Mouse (Mus musculus) forebrain, embryonic 15.5 days (tissue): ENCODE results near the gene Rreb1. TPM values are rescaled to one million over a fixed set of nuclear protein-coding genes. Genes with fewer than 3 reads are reported as not detected.

Source experiments
- ATAC-seq: fragments of 200-750 bp; cut with Nextera tagmentation; replicated peaks from 2 replicates; pipeline ENCODE4 v1.8.0; 2017; ENCODE audit warnings: mild to moderate bottlenecking, moderate TSS enrichment, moderate library complexity
- H3K27ac ChIP-seq: fragments of 300-500 bp; sonication (generic); replicated peaks from 2 replicates; pipeline ENCODE4 v1.5.1; 2015; ENCODE audit warnings: mild to moderate bottlenecking, inconsistent platforms
- H3K27me3 ChIP-seq: fragments of 300-500 bp; sonication (generic); 2 replicates; pipeline ENCODE4 v1.6.1; 2015; ENCODE audit warnings: inconsistent platforms
- H3K36me3 ChIP-seq: fragments of 300-500 bp; sonication (generic); 2 replicates; pipeline ENCODE4 v1.6.1; 2015; ENCODE audit warnings: mild to moderate bottlenecking, inconsistent platforms
- H3K4me1 ChIP-seq: fragments of 300-500 bp; sonication (generic); 2 replicates; pipeline ENCODE4 v1.6.1; 2015; ENCODE audit warnings: inconsistent platforms
- H3K4me2 ChIP-seq: fragments of 300-500 bp; sonication (generic); replicated peaks from 2 replicates; pipeline ENCODE4 v1.6.1; 2015; ENCODE audit warnings: mild to moderate bottlenecking, inconsistent platforms
- H3K4me3 ChIP-seq: fragments of 300-500 bp; sonication (generic); 2 replicates; pipeline ENCODE4 v1.5.1; 2015; ENCODE audit warnings: mild to moderate bottlenecking, inconsistent platforms
- H3K9ac ChIP-seq: fragments of 300-500 bp; sonication (generic); replicated peaks from 2 replicates; pipeline ENCODE4 v1.6.1; 2015; ENCODE audit warnings: mild to moderate bottlenecking, inconsistent platforms
- H3K9me3 ChIP-seq: fragments of 300-500 bp; sonication (generic); 2 replicates; pipeline ENCODE4 v1.6.1; 2016; ENCODE audit warnings: inconsistent platforms
- WGBS: fragments of 180-500 bp; shearing (Covaris S2); methylation state at CpG from one replicate; pipeline ENCODE4 v1.1.7; 2015; ENCODE audit warnings: mixed read lengths; 5-methylcytosine and 5-hydroxymethylcytosine counted together
- polyA plus RNA-seq: library from polyadenylated mRNA; unstranded; fragments of >200 nt; fragmentation: Nextera tagmentation; extraction: Ambion mirVana; gene quantifications from 2 replicates; pipeline ENCODE4 v1.2.1, GENCODE M21; 2015

Rreb1 gene
- polyA plus RNA-seq, 1 experiment from 2014 or later: 1.8 TPM

- H3K9me3 ChIP-seq: no peaks in the 10 kb centered on the region
- no peak overlapping the region for H3K4me3 ChIP-seq
- H3K27ac ChIP-seq: no peak overlapping the region
- no peak for ATAC-seq
- H3K36me3 ChIP-seq: no peaks in the 10 kb centered on the region
- 80% methylated on average over 3 of the region's 3 CpGs for WGBS
- no peaks in the 10 kb centered on the region for H3K27me3 ChIP-seq
- H3K4me2 ChIP-seq: no peak overlapping the region
- H3K4me1 ChIP-seq: peaks cover 4% of the 10 kb centered on the region; the same call in 1 of the 2 replicates
- no peak overlapping the region for H3K9ac ChIP-seq
These were observed 141.6 kb downstream of the Rreb1 start for GRCm38 (mm10) chr13:37919711-37920277.

GRCm38 (mm10) chr13:37920727-37921126 is 142.5 kb downstream of the Rreb1 start:
- H3K36me3 ChIP-seq: no peaks in the 10 kb centered on the region
- no peak overlapping the region for H3K27ac ChIP-seq
- no peak for ATAC-seq
- peaks cover 4% of the 10 kb centered on the region; the same call in 1 of the 2 replicates for H3K4me1 ChIP-seq
- 31% methylated on average over 2 of the region's 2 CpGs for WGBS
- H3K9ac ChIP-seq: no peak overlapping the region
- no peak overlapping the region for H3K4me3 ChIP-seq
- no peaks in the 10 kb centered on the region for H3K27me3 ChIP-seq
- no peak overlapping the region for H3K4me2 ChIP-seq
- H3K9me3 ChIP-seq: no peaks in the 10 kb centered on the region

- Histone ChIP-seq H3K36me3 (no peaks in the 10 kb centered on the region), H3K4me2 (no peak overlapping the region), H3K27ac (no peak overlapping the region), H3K4me1 (peaks cover 4% of the 10 kb centered on the region; the same call in 1 of the 2 replicates), H3K4me3 (no peak overlapping the region), H3K9me3 (no peaks in the 10 kb centered on the region), H3K27me3 (no peaks in the 10 kb centered on the region), H3K9ac (no peak overlapping the region)
- ATAC-seq: no peak
- WGBS: 82% methylated on average over 4 of the region's 4 CpGs
These were observed 144.9 kb downstream of the Rreb1 start for GRCm38 (mm10) chr13:37923091-37923490.

- Histone ChIP-seq H3K4me3 (no peak overlapping the region), H3K9me3 (no peaks in the 10 kb centered on the region), H3K4me1 (peaks cover 4% of the 10 kb centered on the region; the same call in 1 of the 2 replicates), H3K9ac (no peak overlapping the region), H3K27ac (no peak overlapping the region), H3K27me3 (no peaks in the 10 kb centered on the region), H3K4me2 (no peak overlapping the region), H3K36me3 (no peaks in the 10 kb centered on the region)
- WGBS: 82% methylated on average over 10 of the region's 10 CpGs
- ATAC-seq: no peak; the same call in 1 of the 2 replicates
These were observed 145.7 kb downstream of the Rreb1 start for GRCm38 (mm10) chr13:37923643-37924460.

GRCm38 (mm10) chr13:37924461-37924948 is 146.3 kb downstream of the Rreb1 start:
- Histone ChIP-seq H3K4me2 (no peak overlapping the region), H3K27me3 (no peaks in the 10 kb centered on the region), H3K36me3 (no peaks in the 10 kb centered on the region), H3K9ac (no peak overlapping the region), H3K9me3 (no peaks in the 10 kb centered on the region), H3K4me3 (no peak overlapping the region), H3K27ac (no peak overlapping the region), H3K4me1 (peaks cover 4% of the 10 kb centered on the region; the same call in 1 of the 2 replicates)
- no peak for ATAC-seq
- WGBS: 81% methylated on average over 4 of the region's 4 CpGs

- Histone ChIP-seq H3K9ac (no peak overlapping the region), H3K4me3 (no peak overlapping the region), H3K27me3 (no peaks in the 10 kb centered on the region), H3K9me3 (no peaks in the 10 kb centered on the region), H3K27ac (no peak overlapping the region), H3K4me2 (no peak overlapping the region), H3K4me1 (peaks cover 4% of the 10 kb centered on the region; the same call in 1 of the 2 replicates), H3K36me3 (no peaks in the 10 kb centered on the region)
- WGBS: 91% methylated on average over 3 of the region's 3 CpGs
- ATAC-seq: no peak
These were observed 148.2 kb downstream of the Rreb1 start for GRCm38 (mm10) chr13:37926394-37926793.

- ATAC-seq: no peak
- Histone ChIP-seq H3K9me3 (no peaks in the 10 kb centered on the region), H3K4me3 (no peak overlapping the region), H3K36me3 (no peaks in the 10 kb centered on the region), H3K4me2 (no peak overlapping the region), H3K27me3 (no peaks in the 10 kb centered on the region), H3K27ac (no peak overlapping the region), H3K4me1 (no peaks in the 10 kb centered on the region), H3K9ac (no peak overlapping the region)
- 94% methylated on average over 17 of the region's 17 CpGs for WGBS
These were observed 151.3 kb downstream of the Rreb1 start for GRCm38 (mm10) chr13:37929532-37929931.

GRCm38 (mm10) chr13:37930091-37930490 is 151.9 kb downstream of the Rreb1 start:
- Histone ChIP-seq H3K9me3 (no peaks in the 10 kb centered on the region), H3K9ac (no peak overlapping the region), H3K4me3 (no peak overlapping the region), H3K36me3 (no peaks in the 10 kb centered on the region), H3K4me2 (no peak overlapping the region), H3K27me3 (no peaks in the 10 kb centered on the region), H3K27ac (no peak overlapping the region), H3K4me1 (no peaks in the 10 kb centered on the region)
- no peak for ATAC-seq
- 89% methylated on average over 13 of the region's 13 CpGs for WGBS

- Histone ChIP-seq H3K27ac (no peak overlapping the region), H3K27me3 (no peaks in the 10 kb centered on the region), H3K9ac (no peak overlapping the region), H3K9me3 (no peaks in the 10 kb centered on the region), H3K36me3 (no peaks in the 10 kb centered on the region), H3K4me2 (no peak overlapping the region), H3K4me1 (no peaks in the 10 kb centered on the region), H3K4me3 (no peak overlapping the region)
- 91% methylated on average over 23 of the region's 23 CpGs for WGBS
- ATAC-seq: no peak
These were observed 152.4 kb downstream of the Rreb1 start for GRCm38 (mm10) chr13:37930621-37931020.

GRCm38 (mm10) chr13:37931210-37931922 is 153.2 kb downstream of the Rreb1 start:
- no peaks in the 10 kb centered on the region for H3K4me1 ChIP-seq
- no peak overlapping the region for H3K9ac ChIP-seq
- H3K36me3 ChIP-seq: no peaks in the 10 kb centered on the region
- H3K9me3 ChIP-seq: no peaks in the 10 kb centered on the region
- H3K27ac ChIP-seq: no peak overlapping the region
- 74% methylated on average over 27 of the region's 27 CpGs for WGBS
- H3K4me3 ChIP-seq: no peak overlapping the region
- no peak for ATAC-seq
- no peaks in the 10 kb centered on the region for H3K27me3 ChIP-seq
- no peak overlapping the region for H3K4me2 ChIP-seq

GRCm38 (mm10) chr13:37934075-37934474 is 155.9 kb downstream of the Rreb1 start:
- H3K4me2 ChIP-seq: no peak overlapping the region
- WGBS: 84% methylated on average over 4 of the region's 4 CpGs
- no peak overlapping the region for H3K9ac ChIP-seq
- no peaks in the 10 kb centered on the region for H3K36me3 ChIP-seq
- H3K27me3 ChIP-seq: no peaks in the 10 kb centered on the region
- no peak for ATAC-seq
- no peak overlapping the region for H3K27ac ChIP-seq
- H3K9me3 ChIP-seq: no peaks in the 10 kb centered on the region
- H3K4me3 ChIP-seq: no peak overlapping the region
- H3K4me1 ChIP-seq: no peaks in the 10 kb centered on the region

GRCm38 (mm10) chr13:37934920-37935319 is 156.7 kb downstream of the Rreb1 start:
- 74% methylated on average over 8 of the region's 8 CpGs for WGBS
- Histone ChIP-seq H3K27me3 (no peaks in the 10 kb centered on the region), H3K4me2 (no peak overlapping the region), H3K27ac (no peak overlapping the region), H3K9me3 (no peaks in the 10 kb centered on the region), H3K4me1 (no peaks in the 10 kb centered on the region), H3K36me3 (no peaks in the 10 kb centered on the region), H3K9ac (no peak overlapping the region), H3K4me3 (no peak overlapping the region)
- no peak for ATAC-seq
